Mouse (Mus musculus): Measurements from ENCODE around the gene Sspo.

DNA sequence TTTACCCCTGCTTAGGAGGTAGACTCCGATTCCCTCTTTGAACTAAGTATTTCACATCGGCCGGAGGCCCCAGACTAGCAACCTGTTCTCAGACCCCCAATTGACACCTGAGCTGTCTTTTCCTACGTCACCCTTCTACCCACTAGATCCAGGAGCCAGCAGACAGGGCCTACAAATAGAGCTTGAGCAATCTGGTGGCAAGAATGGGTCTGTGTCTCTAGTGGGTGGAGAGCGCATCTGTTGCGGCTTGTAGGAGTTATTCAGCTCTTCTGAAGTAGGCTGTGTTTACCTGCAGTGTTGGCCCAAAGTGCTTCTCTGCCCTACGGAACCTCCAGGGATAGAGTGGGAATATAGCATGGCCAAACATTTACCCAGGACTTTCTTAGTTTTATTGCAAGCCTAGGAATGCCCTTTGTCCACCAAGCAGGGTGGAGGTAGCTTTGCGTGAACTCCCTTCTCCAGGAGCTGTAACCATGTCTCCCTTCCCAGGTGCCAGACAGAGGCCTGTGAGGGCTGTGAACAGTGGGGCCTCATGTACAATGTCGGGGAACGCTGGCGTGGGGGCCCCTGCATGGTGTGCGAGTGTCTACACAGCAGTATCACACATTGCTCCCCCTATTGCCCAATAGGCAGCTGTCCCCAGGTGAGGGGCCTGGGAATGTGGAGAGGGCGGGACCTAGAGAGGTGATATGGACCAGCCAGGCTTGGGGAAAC lies 17.1 kb downstream of the Sspo start:
- TF ChIP-seq MAFK (IDR thresholded peaks at IDR 0.05; ENCODE audit: insufficient read depth, low read depth, low read length), result no peak
- TF ChIP-seq CHD2 (IDR thresholded peaks at IDR 0.05; ENCODE audit: low read depth, low read length), result no peak
- no peak for TF ChIP-seq ZNF384 (IDR thresholded peaks at IDR 0.05; ENCODE audit: low read depth, low read length)
- TF ChIP-seq HCFC1 (IDR thresholded peaks at IDR 0.05; ENCODE audit: borderline replicate concordance, insufficient read depth, low read length), result no peak
- no peak for TF ChIP-seq ZC3H11A (IDR thresholded peaks at IDR 0.05; ENCODE audit: borderline replicate concordance, low read depth, low read length)

All from ES-E14 (cell line).